Mouse (Mus musculus): Measurements from ENCODE around the gene Pde8b.

GRCm38 (mm10) chr13:95260886-95261789 is 11.0 kb upstream of the Pde8b start:
- TF ChIP-seq CTCF (IDR thresholded peaks at IDR 0.05; ENCODE audit: borderline replicate concordance, insufficient read depth, low read depth, low read length) (no peak), POLR2A (IDR thresholded peaks at IDR 0.05; ENCODE audit: borderline replicate concordance, insufficient read depth, low read length) (no peak)
